Mouse (Mus musculus) liver, embryonic 14.5 days (tissue): ENCODE data around the gene Tomm7. TPM values are rescaled to one million over a fixed set of nuclear protein-coding genes. Genes with fewer than 3 reads are reported as not detected.

ENCODE experiments used
- ATAC-seq: fragments of 200-750 bp; cut with Nextera tagmentation; 2 replicates; pipeline ENCODE4 v1.8.0; 2017; ENCODE audit warnings: moderate number of reproducible peaks, mild to moderate bottlenecking, moderate library complexity; ENCODE audit not compliant: insufficient read depth
- DNase-seq, 3 experiments: peaks; one replicate each; pipeline ENCODE4 v3.0.0-alpha.2; 2012 to 2013; ENCODE audit warnings: low read depth in 3 of 3, low spot score in 3 of 3
- H3K27ac ChIP-seq: fragments of 300-500 bp; sonication (generic); 2 replicates; pipeline ENCODE4 v1.5.1; 2014; ENCODE audit warnings: moderate library complexity, mild to moderate bottlenecking, control low read depth, inconsistent platforms
- H3K27me3 ChIP-seq: fragments of 300-500 bp; sonication (generic); 2 replicates; pipeline ENCODE4 v1.6.1; 2014; ENCODE audit warnings: mild to moderate bottlenecking, low read length, moderate library complexity; ENCODE audit not compliant: control insufficient read depth, insufficient read depth
- H3K36me3 ChIP-seq: fragments of 300-500 bp; sonication (generic); replicated peaks from 2 replicates; pipeline ENCODE4 v1.6.1; 2014; ENCODE audit warnings: low read depth; ENCODE audit not compliant: control insufficient read depth, insufficient read depth
- H3K4me1 ChIP-seq, 2 experiments: fragments of 200-500 bp in 1 of 2; fragments of 300-500 bp in 1 of 2; sonication (generic) in 1 of 2; replicated peaks; 2 replicates each; pipeline ENCODE4 v1.6.1; 2012 to 2014; ENCODE audit warnings: antibody characterized with exemption in 1 of 2, inconsistent platforms in 1 of 2, low read length in 1 of 2; ENCODE audit not compliant: control insufficient read depth in 2 of 2, insufficient read depth in 2 of 2
- H3K4me2 ChIP-seq: fragments of 300-500 bp; sonication (generic); 2 replicates; pipeline ENCODE4 v1.6.1; 2014; ENCODE audit warnings: low read depth, mild to moderate bottlenecking, control low read depth, moderate library complexity
- H3K4me3 ChIP-seq, 2 experiments: fragments of 200-500 bp in 1 of 2; fragments of 300-500 bp in 1 of 2; sonication (generic) in 1 of 2; 2 replicates each; pipeline ENCODE4 v1.5.1; 2012 to 2014; ENCODE audit warnings: low read depth in 2 of 2, low read length in 2 of 2, mild to moderate bottlenecking in 2 of 2, control low read depth in 1 of 2, inconsistent platforms in 1 of 2, moderate library complexity in 1 of 2; ENCODE audit not compliant: insufficient read depth in 1 of 2
- H3K9ac ChIP-seq: fragments of 300-500 bp; sonication (generic); replicated peaks from 2 replicates; pipeline ENCODE4 v1.6.1; 2014; ENCODE audit warnings: mild to moderate bottlenecking, control low read depth, moderate library complexity
- H3K9me3 ChIP-seq: fragments of 300-500 bp; sonication (generic); 2 replicates; pipeline ENCODE4 v1.6.1; 2016; ENCODE audit warnings: low read length, mixed read lengths; ENCODE audit not compliant: control insufficient read depth
- CTCF ChIP-seq: IDR thresholded peaks from 2 replicates; pipeline ENCODE4 v1.5.1; 2016; ENCODE audit warnings: antibody characterized with exemption, low read depth, control low read depth
- EP300 ChIP-seq: IDR thresholded peaks from 2 replicates; pipeline ENCODE4 v1.6.1; 2016; ENCODE audit warnings: antibody characterized with exemption, low read depth
- WGBS: fragments of 180-500 bp; shearing (Covaris S2); extraction: QIAGEN DNeasy Blood & Tissue Kit; methylation state at CpG from one replicate; pipeline ENCODE4 v1.1.7; 2014; ENCODE audit not compliant: insufficient replicate concordance; 5-methylcytosine and 5-hydroxymethylcytosine counted together
- polyA plus RNA-seq, 2 experiments: library from polyadenylated mRNA; depleted of rRNA in 1 of 2; stranded (reverse) in 1 of 2; unstranded in 1 of 2; fragments of >200 nt; fragmentation: Nextera tagmentation in 1 of 2; extraction: Ambion mirVana in 1 of 2; gene quantifications; 2 replicates each; pipeline versions ENCODE4 v1.2.1 to v1.2.3; 2012 to 2014

Tomm7 gene
- polyA plus RNA-seq, 2 experiments = 58.7 to 82.8 TPM

DNA sequence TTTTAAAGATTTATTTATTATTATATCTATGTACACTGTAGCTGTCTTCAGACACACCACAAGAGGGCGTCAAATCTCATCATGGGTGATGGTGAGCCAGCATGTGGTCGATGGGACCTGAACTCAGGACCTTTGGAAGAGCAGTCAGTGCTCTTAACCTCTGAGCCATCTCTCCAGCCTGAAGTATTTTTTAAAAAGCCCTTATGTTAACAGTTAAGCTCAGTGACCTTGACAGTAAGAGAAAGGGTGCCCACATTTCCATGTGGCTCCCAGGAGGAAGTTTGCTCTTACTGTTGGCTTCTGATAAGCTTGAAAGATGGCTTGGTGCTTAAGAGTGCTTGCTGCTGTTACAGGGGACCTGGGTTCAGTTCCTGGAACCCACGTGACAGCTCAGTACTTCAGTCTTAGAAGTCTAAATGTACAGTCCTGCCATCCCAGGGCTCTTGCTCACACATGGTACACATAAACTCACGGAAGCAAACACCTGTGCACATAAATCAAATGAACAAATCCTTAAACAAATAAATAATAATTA lies 54.8 kb downstream of the Tomm7 start:
- WGBS = 20% methylated on average over 4 of the region's 4 CpGs
- Histone ChIP-seq H3K27me3 (no peaks in the 10 kb centered on the region), H3K27ac (peak overlapping the region; percentile 58), H3K4me1 (peaks cover 8 to 16% of the 10 kb centered on the region in 2 experiments), H3K4me3 (peak overlapping the region in 1 of 2 experiments; percentile 89; a peak in 2 of 4 replicates), H3K9me3 (no peaks in the 10 kb centered on the region), H3K36me3 (peaks cover 20% of the 10 kb centered on the region), H3K4me2 (peak overlapping the region; percentile 91), H3K9ac (0 out of 2 replicates have a peak overlapping the region, but pooled peaks have one; percentile 27)
- ATAC-seq (peak; percentile 44), DNase-seq (peak in 2 of 3 experiments; percentile 35 to 38)
- TF ChIP-seq CTCF (peak; percentile 39), EP300 (no peak)

Other genes with a start within 250 kb of the Tomm7 start
- gene Srpk2, start 159.5 kb downstream of the Tomm7 start, polyA plus RNA-seq (2012; rRNA removed) = 1.9 and 3.2 TPM in 2 replicates
- 5.4 and 6.8 TPM in 2 replicates for gene Srpk2, start 159.5 kb downstream of the Tomm7 start, polyA plus RNA-seq (2014; fragmentation: Nextera tagmentation; extraction: Ambion mirVana)
- 6.2 and 10.8 TPM in 2 replicates for gene Pus7, start 60.5 kb downstream of the Tomm7 start, polyA plus RNA-seq (2012; rRNA removed)
- 10.8 and 12.6 TPM in 2 replicates for gene Pus7, start 60.5 kb downstream of the Tomm7 start, polyA plus RNA-seq (2014; fragmentation: Nextera tagmentation; extraction: Ambion mirVana)
- 11.3 and 14.2 TPM in 2 replicates for gene Rint1, start 56.5 kb downstream of the Tomm7 start, polyA plus RNA-seq (2012; rRNA removed)
- gene Rint1, start 56.5 kb downstream of the Tomm7 start, polyA plus RNA-seq (2014; fragmentation: Nextera tagmentation; extraction: Ambion mirVana) = 12.6 and 16.4 TPM in 2 replicates
- gene Fam126a, start 186.5 kb upstream of the Tomm7 start, polyA plus RNA-seq (2012; rRNA removed) = 10.9 and 15.4 TPM in 2 replicates
- 64.8 and 65.3 TPM in 2 replicates for gene Fam126a, start 186.5 kb upstream of the Tomm7 start, polyA plus RNA-seq (2014; fragmentation: Nextera tagmentation; extraction: Ambion mirVana)